Mouse (Mus musculus): ENCODE measurements around the gene Tmem131l.
"Not testable (repeated sequence)": the region's sequence is repeated elsewhere in the genome, so short reads cannot be mapped to it uniquely, and the experiment has no call there.

DNA sequence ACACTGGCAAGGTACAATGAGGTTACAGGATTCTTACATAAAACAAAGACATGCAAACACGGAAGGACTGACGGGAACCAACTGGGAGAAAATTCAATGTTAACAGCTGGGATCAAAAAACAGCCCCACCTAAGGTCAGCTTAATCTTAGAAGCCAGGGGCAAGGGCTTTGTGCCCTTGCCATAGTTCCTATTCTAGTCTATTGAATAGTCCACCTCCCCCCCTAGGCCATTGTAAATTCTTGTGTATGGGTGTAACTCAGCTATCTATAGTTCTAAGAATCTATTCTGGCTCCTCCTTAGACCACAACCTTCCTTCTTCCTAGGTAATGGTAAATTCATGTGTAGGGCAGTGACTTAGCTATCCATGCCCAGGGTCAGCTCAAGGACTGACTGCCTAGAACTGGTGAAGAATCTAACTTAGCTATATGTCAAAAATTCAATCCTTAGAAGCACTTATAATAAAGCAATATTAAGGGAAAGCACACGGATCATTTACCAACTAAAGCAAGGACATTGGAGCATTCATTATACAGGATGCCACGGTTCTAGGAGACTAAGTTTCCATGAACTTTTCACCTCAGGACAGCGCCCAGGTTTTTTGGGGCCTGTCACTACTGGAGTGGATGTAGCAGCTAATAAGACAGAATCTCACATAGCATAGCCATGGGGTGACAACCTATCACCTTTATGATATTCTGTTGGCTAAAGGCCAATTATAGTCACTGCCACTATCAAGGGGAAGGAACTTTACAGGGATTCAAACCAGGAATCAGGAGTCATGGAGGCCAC lies 160.5 kb downstream of the Tmem131l start:
- not testable (repeated sequence) for TF ChIP-seq POLR2A (IDR thresholded peaks at IDR 0.05; ENCODE audit: borderline replicate concordance, insufficient read depth, low read length); CTCF (IDR thresholded peaks at IDR 0.05; ENCODE audit: borderline replicate concordance, insufficient read depth, low read depth, low read length)

Data from cerebellum, adult 2 months (tissue).